Mouse (Mus musculus) heart, embryonic 16.5 days (tissue): ENCODE data around the gene Ranbp17. TPM values are rescaled to one million over a fixed set of nuclear protein-coding genes. Genes with fewer than 3 reads are reported as not detected.
A peak's percentile ranks its signal among the peaks of the same experiment; 100 is the strongest.

ENCODE experiments used
- ATAC-seq: fragments of 200-750 bp; cut with Nextera tagmentation; replicated peaks from 2 replicates; pipeline ENCODE4 v1.8.0; 2017; ENCODE audit warnings: moderate number of reproducible peaks; ENCODE audit not compliant: insufficient read depth, low FRiP score; ENCODE audit errors: extremely low read depth
- H3K27ac ChIP-seq: fragments of 300-500 bp; sonication (generic); 2 replicates; pipeline ENCODE4 v1.5.1; 2014; ENCODE audit warnings: mild to moderate bottlenecking, low read length, control low read depth, moderate library complexity
- H3K27me3 ChIP-seq: fragments of 300-500 bp; sonication (generic); 2 replicates; pipeline ENCODE4 v1.6.1; 2014; ENCODE audit warnings: low read length, mixed read lengths; ENCODE audit not compliant: control insufficient read depth, insufficient read depth
- H3K36me3 ChIP-seq: fragments of 300-500 bp; sonication (generic); 2 replicates; pipeline ENCODE4 v1.6.1; 2014; ENCODE audit not compliant: control insufficient read depth, insufficient read depth
- H3K4me1 ChIP-seq: fragments of 300-500 bp; sonication (generic); 2 replicates; pipeline ENCODE4 v1.6.1; 2014; ENCODE audit warnings: low read length, mixed read lengths; ENCODE audit not compliant: control insufficient read depth, insufficient read depth
- H3K4me2 ChIP-seq: fragments of 300-500 bp; sonication (generic); 2 replicates; pipeline ENCODE4 v1.6.1; 2014; ENCODE audit warnings: low read depth, mild to moderate bottlenecking, control low read depth, low read length
- H3K4me3 ChIP-seq: fragments of 300-500 bp; sonication (generic); 2 replicates; pipeline ENCODE4 v1.5.1; 2014; ENCODE audit warnings: mild to moderate bottlenecking, control low read depth, low read length
- H3K9ac ChIP-seq: fragments of 300-500 bp; sonication (generic); 2 replicates; pipeline ENCODE4 v1.6.1; 2014; ENCODE audit warnings: low read length, control low read depth
- H3K9me3 ChIP-seq: fragments of 300-500 bp; sonication (generic); replicated peaks from 2 replicates; pipeline ENCODE4 v1.6.1; 2016; ENCODE audit warnings: low read length; ENCODE audit not compliant: control insufficient read depth
- WGBS: fragments of 180-500 bp; shearing (Covaris S2); extraction: QIAGEN DNeasy Blood & Tissue Kit; methylation state at CpG from one replicate; pipeline ENCODE4 v1.1.7; 2014; 5-methylcytosine and 5-hydroxymethylcytosine counted together
- polyA plus RNA-seq: library from polyadenylated mRNA; unstranded; fragments of >200 nt; fragmentation: Nextera tagmentation; extraction: Ambion mirVana; gene quantifications from 2 replicates; pipeline ENCODE4 v1.2.1, GENCODE M21; 2015

The Ranbp17 gene
- polyA plus RNA-seq, 1 experiment from 2014 or later, result 3.1 TPM

- ATAC-seq, result no peak
- H3K27me3 ChIP-seq, result no peaks in the 10 kb centered on the region
- 62% methylated on average over 3 of the region's 3 CpGs for WGBS
- H3K4me3 ChIP-seq, result no peak overlapping the region
- no peak overlapping the region for H3K27ac ChIP-seq
- H3K9me3 ChIP-seq, result no peaks in the 10 kb centered on the region
- no peak overlapping the region for H3K9ac ChIP-seq
- H3K36me3 ChIP-seq, result no peaks in the 10 kb centered on the region
- H3K4me2 ChIP-seq, result no peak overlapping the region
- no peaks in the 10 kb centered on the region for H3K4me1 ChIP-seq
Measured at GRCm38 (mm10) chr11:33533577-33533976, 20.0 kb upstream of the Ranbp17 start.

DNA sequence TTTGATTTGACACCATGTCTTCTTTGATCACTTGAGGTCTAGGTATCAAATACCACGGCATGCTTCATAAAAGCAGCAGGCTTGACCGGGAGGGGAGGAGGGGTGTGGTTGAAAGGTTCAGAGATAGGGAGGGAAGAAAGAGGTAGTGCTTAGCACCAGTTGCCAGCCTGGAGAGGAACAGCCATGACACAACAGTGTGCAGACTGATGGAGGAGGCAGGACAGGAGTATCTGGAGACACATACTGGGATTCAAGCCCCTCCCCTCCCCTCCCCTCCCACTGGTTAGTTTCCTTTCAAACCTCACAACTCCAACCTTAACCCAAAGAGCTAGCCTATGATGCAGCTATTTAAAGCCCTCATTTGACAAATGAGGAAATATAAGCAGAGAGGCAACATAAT, 16.0 kb upstream of the Ranbp17 start:
- ATAC-seq, result no peak
- WGBS, result 32% methylated on average over 2 of the region's 2 CpGs
- Histone ChIP-seq H3K4me1 (no peaks in the 10 kb centered on the region), H3K4me3 (no peak overlapping the region), H3K9me3 (no peaks in the 10 kb centered on the region), H3K27me3 (no peaks in the 10 kb centered on the region), H3K9ac (no peak overlapping the region), H3K36me3 (no peaks in the 10 kb centered on the region), H3K27ac (no peak overlapping the region), H3K4me2 (no peak overlapping the region)

GRCm38 (mm10) chr11:33512854-33513375, 631 bp downstream of the Ranbp17 start:
- H3K4me2 ChIP-seq, result peak overlapping the region; percentile 90
- H3K27ac ChIP-seq, result peak overlapping the region; percentile 72
- H3K4me1 ChIP-seq, result peaks cover 3% of the 10 kb centered on the region
- no peaks in the 10 kb centered on the region for H3K27me3 ChIP-seq
- H3K4me3 ChIP-seq, result peak overlapping the region; percentile 70
- ATAC-seq, result peak; percentile 87
- H3K9me3 ChIP-seq, result 0 out of 2 replicates have a peak, but pooled peaks cover 2% of the 10 kb centered on the region
- H3K36me3 ChIP-seq, result no peaks in the 10 kb centered on the region
- H3K9ac ChIP-seq, result peak overlapping the region; percentile 91
- under 1% methylated on average over 42 of the region's 43 CpGs for WGBS

DNA sequence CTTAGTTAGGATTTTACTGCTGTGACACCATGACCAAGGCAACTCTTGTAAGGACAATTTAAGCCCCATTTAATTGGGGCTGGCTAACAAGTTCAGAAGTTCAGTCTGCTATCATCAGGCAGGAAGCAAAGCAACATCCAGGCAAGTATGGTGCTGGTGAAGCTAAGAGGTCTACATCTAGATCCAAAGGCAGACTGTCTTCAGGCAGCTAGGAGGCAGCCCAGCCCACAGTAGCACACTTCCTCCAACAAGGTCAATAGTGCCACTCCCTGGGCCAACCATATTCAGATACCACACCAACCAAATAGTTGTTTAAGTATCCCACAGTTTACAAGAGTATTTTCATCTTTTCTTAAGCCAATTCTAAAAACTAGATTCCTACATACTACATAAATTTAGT, 4.1 kb downstream of the Ranbp17 start:
- Histone ChIP-seq H3K9ac (no peak overlapping the region), H3K4me3 (no peak overlapping the region), H3K27me3 (no peaks in the 10 kb centered on the region), H3K4me2 (no peak overlapping the region), H3K9me3 (no peaks in the 10 kb centered on the region), H3K36me3 (no peaks in the 10 kb centered on the region; the same call in 1 of the 2 replicates), H3K27ac (no peak overlapping the region), H3K4me1 (peaks cover 3% of the 10 kb centered on the region)
- no peak for ATAC-seq

DNA sequence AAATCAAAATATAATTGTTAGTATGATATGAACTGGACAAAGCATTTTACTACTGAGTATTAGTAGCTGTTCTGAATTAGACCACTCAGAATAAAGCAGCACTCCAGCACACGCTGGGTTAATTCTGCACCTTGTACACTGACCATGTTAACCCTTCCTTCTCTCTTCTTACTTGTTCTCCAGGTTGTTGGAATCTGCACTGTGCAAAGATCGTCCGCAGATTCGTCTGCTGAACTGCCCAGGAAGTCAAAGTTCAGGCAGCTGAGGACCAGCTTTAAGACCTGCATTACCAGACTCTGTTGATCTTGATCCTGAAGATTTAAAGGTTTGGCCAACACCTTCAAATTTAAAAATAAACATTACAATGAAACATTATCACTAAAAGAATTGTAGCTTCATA, 27.8 kb downstream of the Ranbp17 start:
- WGBS, result 83% methylated on average over 4 of the region's 4 CpGs

GRCm38 (mm10) chr11:33480410-33480809, 33.1 kb downstream of the Ranbp17 start:
- Histone ChIP-seq H3K9me3 (no peaks in the 10 kb centered on the region), H3K27me3 (no peaks in the 10 kb centered on the region), H3K36me3 (no peaks in the 10 kb centered on the region), H3K9ac (no peak overlapping the region), H3K4me1 (no peaks in the 10 kb centered on the region), H3K4me2 (no peak overlapping the region), H3K4me3 (no peak overlapping the region), H3K27ac (no peak overlapping the region)
- 83% methylated on average over 10 of the region's 10 CpGs for WGBS
- ATAC-seq, result no peak

More for the DNA sequence above, 27.8 kb downstream of the Ranbp17 start:
- H3K4me1 ChIP-seq, result no peaks in the 10 kb centered on the region
- no peak overlapping the region for H3K4me2 ChIP-seq
- no peak overlapping the region for H3K27ac ChIP-seq
- no peaks in the 10 kb centered on the region for H3K27me3 ChIP-seq
- H3K4me3 ChIP-seq, result no peak overlapping the region
- H3K9ac ChIP-seq, result no peak overlapping the region
- H3K9me3 ChIP-seq, result no peaks in the 10 kb centered on the region
- H3K36me3 ChIP-seq, result no peaks in the 10 kb centered on the region
- ATAC-seq, result no peak

DNA sequence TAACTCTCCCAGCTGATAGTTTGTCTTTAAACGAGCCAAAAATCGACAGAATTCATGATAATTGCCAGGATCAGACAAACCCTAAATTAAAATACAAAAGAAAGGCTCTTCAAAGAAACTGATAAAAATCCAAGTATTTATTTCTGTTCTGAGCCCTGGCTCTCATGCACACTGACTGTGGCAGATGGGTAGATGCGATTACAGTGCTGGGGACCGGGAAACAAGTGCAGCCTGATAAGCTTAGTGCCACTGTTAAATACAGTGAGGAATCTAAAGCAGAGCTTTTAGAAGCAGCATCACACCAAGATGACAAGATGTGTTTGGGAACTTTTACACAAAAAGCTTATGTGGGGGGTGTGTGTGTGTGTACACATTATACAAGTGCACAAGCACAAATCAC, 34.3 kb downstream of the Ranbp17 start:
- Histone ChIP-seq H3K27me3 (no peaks in the 10 kb centered on the region), H3K4me2 (no peak overlapping the region), H3K9me3 (no peaks in the 10 kb centered on the region), H3K36me3 (no peaks in the 10 kb centered on the region), H3K9ac (no peak overlapping the region), H3K4me3 (no peak overlapping the region), H3K27ac (no peak overlapping the region), H3K4me1 (no peaks in the 10 kb centered on the region)
- WGBS, result 71% methylated on average over 4 of the region's 4 CpGs
- no peak for ATAC-seq

DNA sequence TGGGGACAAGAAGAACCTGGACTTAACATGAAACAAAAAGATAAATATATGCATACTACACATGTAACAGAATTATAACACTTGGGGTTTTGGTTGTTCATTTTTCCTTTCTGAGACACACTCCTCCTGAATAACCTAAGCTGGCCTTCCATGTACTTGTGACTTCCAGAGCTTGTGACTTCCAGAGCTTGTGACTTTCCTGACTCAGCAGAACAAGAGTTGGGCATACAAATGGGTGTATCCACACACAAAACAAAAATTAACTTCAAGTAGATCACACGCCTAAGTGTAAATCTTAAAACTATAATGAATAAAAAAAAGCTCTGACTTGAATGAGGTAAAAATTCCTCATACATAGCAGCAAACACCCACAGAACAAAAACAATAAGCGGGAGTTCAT, 36.9 kb downstream of the Ranbp17 start:
- WGBS, result 87% methylated on average over 2 of the region's 2 CpGs
- H3K9me3 ChIP-seq, result no peaks in the 10 kb centered on the region
- H3K27me3 ChIP-seq, result no peaks in the 10 kb centered on the region
- ATAC-seq, result no peak
- H3K4me2 ChIP-seq, result no peak overlapping the region
- no peak overlapping the region for H3K4me3 ChIP-seq
- H3K36me3 ChIP-seq, result no peaks in the 10 kb centered on the region
- no peaks in the 10 kb centered on the region for H3K4me1 ChIP-seq
- no peak overlapping the region for H3K27ac ChIP-seq
- H3K9ac ChIP-seq, result no peak overlapping the region

DNA sequence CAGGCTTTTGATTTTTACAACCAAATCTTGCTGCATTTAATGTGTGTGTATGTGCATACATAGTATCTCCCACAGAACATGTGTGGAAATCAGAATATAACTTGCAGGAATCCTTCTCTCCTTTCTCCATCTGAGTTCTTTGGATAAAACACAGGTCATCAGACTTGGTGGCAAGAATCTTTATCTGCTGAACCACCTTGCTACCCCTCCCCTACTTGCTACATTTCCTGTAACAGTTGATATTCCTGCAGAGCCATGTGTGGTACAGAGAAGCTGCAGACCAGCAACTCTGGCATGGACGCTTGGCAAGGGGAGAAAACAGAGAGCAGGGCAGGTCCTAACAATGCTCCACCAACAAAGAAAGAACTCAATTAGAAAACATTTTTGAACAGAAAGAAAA, 52.4 kb downstream of the Ranbp17 start:
- no peak overlapping the region for H3K9ac ChIP-seq
- H3K4me2 ChIP-seq, result no peak overlapping the region
- H3K36me3 ChIP-seq, result no peaks in the 10 kb centered on the region
- 41% methylated on average over 1 of the region's 1 CpGs for WGBS
- H3K4me3 ChIP-seq, result no peak overlapping the region
- H3K9me3 ChIP-seq, result no peaks in the 10 kb centered on the region
- H3K27me3 ChIP-seq, result no peaks in the 10 kb centered on the region
- no peak for ATAC-seq
- no peaks in the 10 kb centered on the region for H3K4me1 ChIP-seq
- H3K27ac ChIP-seq, result no peak overlapping the region
